Mouse (Mus musculus) midbrain, postnatal 0 days (tissue): Measurements from ENCODE around the gene Fscn3. TPM values are rescaled to one million over a fixed set of nuclear protein-coding genes. Genes with fewer than 3 reads are reported as not detected.

Experiments
- ATAC-seq: fragments of 200-750 bp; cut with Nextera tagmentation; 2 replicates; pipeline ENCODE4 v1.8.0; 2017; ENCODE audit warnings: moderate number of reproducible peaks, mild to moderate bottlenecking, moderate TSS enrichment, moderate library complexity; ENCODE audit not compliant: low FRiP score
- DNase-seq: peaks from one replicate; pipeline ENCODE4 v3.0.0-alpha.2; 2015; ENCODE audit warnings: low spot score
- H3K27ac ChIP-seq: fragments of 300-500 bp; sonication (generic); 2 replicates; pipeline ENCODE4 v1.5.1; 2014; ENCODE audit warnings: low read depth, mild to moderate bottlenecking, low read length, mixed read lengths
- H3K27me3 ChIP-seq: fragments of 300-500 bp; sonication (generic); 2 replicates; pipeline ENCODE4 v1.6.1; 2014; ENCODE audit warnings: low read length, control low read depth, mixed read lengths; ENCODE audit not compliant: insufficient read depth
- H3K36me3 ChIP-seq: fragments of 300-500 bp; sonication (generic); 2 replicates; pipeline ENCODE4 v1.6.1; 2014; ENCODE audit warnings: low read length, control low read depth, mixed read lengths; ENCODE audit not compliant: insufficient read depth
- H3K4me1 ChIP-seq: fragments of 300-500 bp; sonication (generic); 2 replicates; pipeline ENCODE4 v1.6.1; 2014; ENCODE audit warnings: mild to moderate bottlenecking, control low read depth, antibody characterized with exemption, low read length, mixed read lengths; ENCODE audit not compliant: insufficient read depth
- H3K4me2 ChIP-seq: fragments of 300-500 bp; sonication (generic); 2 replicates; pipeline ENCODE4 v1.6.1; 2014; ENCODE audit warnings: low read depth, mild to moderate bottlenecking, low read length, mixed read lengths; ENCODE audit not compliant: poor library complexity, severe bottlenecking
- H3K4me3 ChIP-seq: fragments of 300-500 bp; sonication (generic); 2 replicates; pipeline ENCODE4 v1.5.1; 2014; ENCODE audit warnings: low read depth, mild to moderate bottlenecking, low read length, moderate library complexity
- H3K9ac ChIP-seq: fragments of 300-500 bp; sonication (generic); replicated peaks from 2 replicates; pipeline ENCODE4 v1.6.1; 2014; ENCODE audit warnings: mild to moderate bottlenecking, low read length, moderate library complexity, mixed read lengths; ENCODE audit not compliant: poor library complexity, severe bottlenecking
- H3K9me3 ChIP-seq: fragments of 300-500 bp; sonication (generic); 2 replicates; pipeline ENCODE4 v1.6.1; 2016; ENCODE audit warnings: low read length, control low read depth
- CTCF ChIP-seq: IDR thresholded peaks from 2 replicates; pipeline ENCODE4 v1.5.1; 2016; ENCODE audit warnings: antibody characterized with exemption, mild to moderate bottlenecking
- WGBS: fragments of 180-500 bp; shearing (Covaris S2); extraction: QIAGEN DNeasy Blood & Tissue Kit; methylation state at CpG from one replicate; pipeline ENCODE4 v1.1.7; 2014; 5-methylcytosine and 5-hydroxymethylcytosine counted together
- polyA plus RNA-seq: library from polyadenylated mRNA; unstranded; fragments of >200 nt; fragmentation: Nextera tagmentation; extraction: Ambion mirVana; gene quantifications from 2 replicates; pipeline ENCODE4 v1.2.1, GENCODE M21; 2015
- total RNA-seq: library from RNA; depleted of rRNA; stranded (reverse); fragments of >200 nt; gene quantifications from 2 replicates; pipeline ENCODE4 v1.2.3, GENCODE M21; 2014

Fscn3 gene
- total and polyA plus RNA-seq, 2 experiments from 2014 or later: not detected

DNA sequence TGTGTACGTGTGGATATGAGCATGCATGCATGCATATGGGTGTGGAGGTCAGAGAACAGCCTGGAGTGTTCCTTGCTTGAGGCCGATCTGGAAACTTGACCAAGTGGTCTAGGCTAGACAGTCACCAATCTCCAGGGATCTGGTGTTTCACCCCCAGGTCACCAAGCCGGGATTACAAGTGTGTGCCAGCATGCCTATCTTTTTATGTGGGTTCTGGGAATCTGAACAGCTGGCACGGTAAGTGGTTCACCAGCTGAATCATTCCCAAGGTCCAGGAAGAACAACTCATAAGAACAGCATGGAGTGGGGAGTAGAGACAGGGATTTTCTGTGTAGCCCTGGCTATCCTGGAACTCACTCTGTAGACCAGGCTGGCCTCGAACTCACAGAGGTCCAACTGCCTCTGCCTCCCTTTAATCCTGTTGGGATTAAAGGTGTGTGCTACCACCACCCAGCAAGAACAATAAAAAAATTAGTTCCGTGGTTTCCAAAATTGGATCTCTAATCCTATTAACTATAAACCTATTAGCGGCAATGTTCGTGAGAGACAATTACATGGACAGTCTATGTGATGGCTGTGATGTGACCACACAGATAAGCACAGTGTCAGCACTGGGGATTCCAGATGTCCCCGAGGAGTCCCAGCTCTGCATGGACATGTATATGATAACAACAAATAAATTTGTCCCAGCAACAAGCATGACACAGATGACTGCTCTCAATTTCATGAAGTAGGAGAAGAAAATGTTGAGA, 43.9 kb downstream of the Fscn3 start:
- WGBS: 75% methylated on average over 9 of the region's 9 CpGs
- H3K9ac ChIP-seq: no peak overlapping the region
- H3K27me3 ChIP-seq: no peaks in the 10 kb centered on the region
- no peak overlapping the region for H3K4me2 ChIP-seq
- H3K9me3 ChIP-seq: no peaks in the 10 kb centered on the region
- H3K4me3 ChIP-seq: no peak overlapping the region
- no peaks in the 10 kb centered on the region for H3K4me1 ChIP-seq
- H3K36me3 ChIP-seq: no peaks in the 10 kb centered on the region
- TF ChIP-seq CTCF: no peak
- no peak for ATAC-seq
- no peak overlapping the region for H3K27ac ChIP-seq
- DNase-seq: no peak

DNA sequence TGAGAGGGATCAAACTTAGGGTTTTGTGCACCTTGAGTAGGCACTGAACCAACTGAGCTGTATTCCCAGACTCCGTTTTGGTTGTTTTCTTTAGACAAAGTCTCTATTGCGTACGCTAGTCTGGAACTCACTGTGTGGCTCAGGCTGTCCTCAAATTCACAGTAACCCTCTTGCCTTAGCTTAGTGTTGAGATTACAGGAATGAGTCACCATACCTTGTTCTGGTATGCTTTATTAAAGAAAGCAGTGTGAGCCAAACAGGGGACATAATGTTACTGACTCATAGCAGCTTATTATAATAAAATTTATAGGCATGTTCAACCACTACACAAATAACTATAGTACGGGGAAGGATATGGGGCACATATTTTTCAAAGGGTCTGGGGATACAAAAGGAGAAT, 46.6 kb downstream of the Fscn3 start:
- Histone ChIP-seq H3K27me3 (no peaks in the 10 kb centered on the region), H3K27ac (no peak overlapping the region), H3K36me3 (no peaks in the 10 kb centered on the region), H3K4me2 (no peak overlapping the region), H3K4me3 (no peak overlapping the region), H3K4me1 (no peaks in the 10 kb centered on the region), H3K9me3 (no peaks in the 10 kb centered on the region), H3K9ac (no peak overlapping the region)
- no peak for DNase-seq
- ATAC-seq: no peak
- 94% methylated on average over 4 of the region's 4 CpGs for WGBS
- TF ChIP-seq CTCF: no peak

DNA sequence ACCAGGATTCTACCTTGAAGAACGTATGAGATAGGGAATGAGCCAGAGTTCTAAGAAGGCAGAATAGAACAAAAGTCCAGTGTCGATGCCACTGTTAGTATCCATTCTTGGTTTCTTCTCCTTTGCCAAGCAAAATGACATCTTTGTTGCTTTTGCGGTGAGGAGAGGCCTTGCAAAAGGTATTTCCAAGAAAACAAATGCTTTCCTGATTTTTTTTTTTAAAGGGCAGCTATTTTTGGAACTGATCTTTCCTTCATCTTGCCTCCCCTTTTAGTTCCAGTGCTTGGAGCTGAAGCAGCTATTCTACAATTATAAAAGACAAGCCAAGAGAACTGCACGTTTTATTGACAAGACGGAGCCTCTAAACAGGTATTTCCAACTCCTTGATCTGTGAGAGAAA, 47.2 kb downstream of the Fscn3 start, which contains the start of gene Snd1:
Gene Snd1 (plus strand): TSS at position 301 of the 400 bp plus-strand sequence.
- ATAC-seq: no peak
- H3K27me3 ChIP-seq: no peaks in the 10 kb centered on the region

DNA sequence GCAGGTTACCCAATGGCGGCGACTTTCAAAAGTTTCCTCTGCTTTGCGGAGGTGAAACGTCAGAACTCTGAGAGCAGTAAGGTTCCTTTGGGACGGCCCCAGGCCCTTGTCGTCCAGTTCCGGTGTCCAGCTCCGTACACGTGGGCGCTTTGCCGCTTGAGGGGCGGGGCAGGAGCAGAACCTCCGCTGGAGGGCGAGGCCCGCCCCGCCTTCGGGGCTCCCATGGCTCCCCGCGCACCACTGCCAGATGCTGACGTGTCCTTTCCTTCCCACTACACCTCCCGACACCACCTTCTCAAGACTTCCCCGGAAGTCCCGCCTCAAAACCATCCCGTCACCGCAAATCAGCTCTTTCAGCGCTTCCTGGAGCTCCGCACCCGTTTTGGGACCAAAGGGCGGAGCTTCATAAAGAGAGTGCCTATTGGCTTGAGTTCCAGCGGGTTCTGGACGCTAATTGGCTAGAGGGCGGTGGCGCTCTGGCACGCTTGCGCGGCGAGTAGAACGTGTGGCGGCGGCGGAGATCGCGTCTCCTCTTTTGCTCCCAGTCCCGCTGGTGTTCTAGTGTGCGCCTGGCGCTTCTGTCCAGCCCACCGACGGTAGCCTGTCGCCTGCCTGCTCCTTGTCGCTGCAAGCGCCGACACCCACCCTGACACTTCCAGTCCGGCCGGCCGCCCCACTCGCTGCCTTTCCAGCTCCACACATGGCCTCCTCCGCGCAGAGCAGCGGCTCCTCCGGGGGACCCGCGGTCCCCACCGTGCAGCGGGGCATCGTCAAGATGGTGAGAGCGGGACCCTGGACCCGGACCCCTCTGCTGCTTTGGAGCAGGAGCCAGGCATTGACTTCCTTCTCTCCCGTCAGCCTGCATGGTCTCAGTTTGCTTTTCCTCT, 52.5 kb downstream of the Fscn3 start:
- ATAC-seq (peak; percentile 99), DNase-seq (peak; percentile 100)
- peak overlapping the region; percentile 84 for H3K4me2 ChIP-seq
- H3K4me1 ChIP-seq: peaks cover 5% of the 10 kb centered on the region; the same call in 1 of the 2 replicates
- H3K9ac ChIP-seq: peak overlapping the region; percentile 51
- no peaks in the 10 kb centered on the region for H3K36me3 ChIP-seq
- H3K9me3 ChIP-seq: no peaks in the 10 kb centered on the region
- no peaks in the 10 kb centered on the region for H3K27me3 ChIP-seq
- TF ChIP-seq CTCF: peak; percentile 20; the same call in 1 of the 2 replicates
- H3K27ac ChIP-seq: peak overlapping the region; percentile 2; the same call in 1 of the 2 replicates
- WGBS: under 1% methylated on average over 62 of the region's 68 CpGs
- H3K4me3 ChIP-seq: peak overlapping the region; percentile 68

More for the DNA sequence above, 47.2 kb downstream of the Fscn3 start, which contains the start of gene Snd1:
- Histone ChIP-seq H3K9me3 (no peaks in the 10 kb centered on the region), H3K27ac (no peak within 1 kb of the TSS), H3K4me2 (no peak within 1 kb of the TSS), H3K4me3 (no peak within 1 kb of the TSS), H3K9ac (no peak within 1 kb of the TSS), H3K36me3 (no peaks in the 10 kb centered on the region), H3K4me1 (no peaks in the 10 kb centered on the region)
- no peak for DNase-seq
- 87% methylated on average over 5 of the region's 5 CpGs for WGBS
- no peak for TF ChIP-seq CTCF

DNA sequence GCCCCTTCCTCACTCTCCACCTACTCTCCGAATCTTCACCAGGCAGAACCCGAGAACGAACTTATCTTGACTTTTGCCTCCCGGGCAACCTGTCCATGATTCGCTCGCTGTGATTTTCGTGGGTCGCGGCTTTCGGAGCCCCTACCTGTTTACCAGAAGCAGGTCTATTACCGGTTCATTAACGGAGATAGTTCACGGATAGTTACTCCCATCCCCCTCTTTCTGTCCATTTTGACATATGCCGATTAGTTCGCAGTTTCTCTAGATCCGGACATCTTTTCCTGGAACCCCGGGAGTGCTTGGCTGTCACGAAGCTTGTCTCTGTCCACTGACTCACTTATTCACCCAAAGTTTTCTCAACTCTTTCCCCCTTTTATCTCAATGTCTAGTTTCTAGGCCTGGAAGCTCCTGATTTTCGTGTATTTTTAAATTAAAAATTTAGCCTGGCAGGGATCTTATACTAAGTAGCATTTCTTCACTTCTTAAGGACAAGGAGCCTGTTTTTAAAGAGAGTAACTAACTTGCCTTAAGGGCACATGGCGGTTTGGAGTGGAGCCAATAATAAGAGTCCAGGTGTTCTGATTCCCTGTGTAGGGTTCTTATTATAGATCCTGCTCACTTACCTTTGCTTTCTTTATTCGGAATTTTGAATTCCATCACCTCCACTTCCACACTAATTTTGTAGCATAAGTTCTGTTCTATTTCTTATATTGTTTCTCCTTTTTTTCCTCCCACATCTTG, 53.3 kb downstream of the Fscn3 start:
- DNase-seq (no peak), ATAC-seq (no peak; the same call in 1 of the 2 replicates)
- 7% methylated on average over 21 of the region's 21 CpGs for WGBS
- no peak overlapping the region for H3K27ac ChIP-seq
- peak overlapping the region; percentile 68 for H3K4me3 ChIP-seq
- H3K4me2 ChIP-seq: peak overlapping the region; percentile 84
- peaks cover 5% of the 10 kb centered on the region; the same call in 1 of the 2 replicates for H3K4me1 ChIP-seq
- H3K9me3 ChIP-seq: no peaks in the 10 kb centered on the region
- peak overlapping the region; percentile 51 for H3K9ac ChIP-seq
- TF ChIP-seq CTCF: no peak
- no peaks in the 10 kb centered on the region for H3K36me3 ChIP-seq
- H3K27me3 ChIP-seq: no peaks in the 10 kb centered on the region
